Mouse (Mus musculus): ENCODE results near the gene Bsnd. TPM values are rescaled to one million over a fixed set of nuclear protein-coding genes. Genes with fewer than 3 reads are reported as not detected.

Bsnd gene
- 0.02 and 0.06 TPM in 2 replicates for polyA plus RNA-seq (2012; rRNA removed)

DNA sequence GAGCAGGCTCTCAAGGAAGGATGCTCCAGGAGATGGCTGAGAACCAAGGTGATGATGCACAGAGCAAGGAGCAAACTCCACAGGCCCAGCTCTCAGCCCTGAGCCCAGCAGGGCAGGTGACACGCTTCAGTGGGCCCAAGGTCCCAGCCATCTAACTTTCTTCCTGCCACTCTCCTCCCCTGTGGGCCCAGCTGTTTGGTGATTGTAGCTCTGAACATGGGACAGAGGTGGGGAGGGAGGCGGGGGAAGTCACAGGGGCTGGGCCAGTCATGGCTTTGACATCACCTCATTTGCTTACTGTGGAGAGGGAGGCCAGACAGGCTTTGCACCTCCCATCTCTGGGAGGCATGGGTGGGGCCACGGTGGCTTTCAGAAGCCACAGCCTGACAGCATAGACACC lies at the start of gene Bsnd:
Gene Bsnd, minus strand, starts transcription at position 168 of the 400 bp plus-strand sequence.
- no peak within 1 kb of the TSS for H3K4me3 ChIP-seq (ENCODE audit: extremely low read depth, insufficient read depth, insufficient read length)
- no peaks in the 10 kb centered on the region for H3K36me3 ChIP-seq (ENCODE audit: control insufficient read depth, insufficient read depth, low read length)
- peak; percentile 28 to 52 for DNase-seq (ENCODE audit: low read depth in 1 of 2, low spot score in 2 of 2)
- no peaks in the 10 kb centered on the region for H3K27me3 ChIP-seq (ENCODE audit: control insufficient read depth, insufficient read depth, low read length)
- no peak within 1 kb of the TSS for H3K27ac ChIP-seq (ENCODE audit: insufficient read depth, low read length)
- peaks cover 9% of the 10 kb centered on the region; the same call in 1 of the 2 replicates for H3K4me1 ChIP-seq (ENCODE audit: control insufficient read depth, insufficient read depth, insufficient read length)
- no peak for TF ChIP-seq CTCF (IDR thresholded peaks at IDR 0.05; ENCODE audit: extremely low read depth, insufficient read depth, insufficient read length, insufficient replicate concordance)
- no peak for TF ChIP-seq POLR2A (IDR thresholded peaks at IDR 0.05; ENCODE audit: low read depth, low read length)
- 25% methylated on average over 3 of the region's 3 CpGs for WGBS

DNA sequence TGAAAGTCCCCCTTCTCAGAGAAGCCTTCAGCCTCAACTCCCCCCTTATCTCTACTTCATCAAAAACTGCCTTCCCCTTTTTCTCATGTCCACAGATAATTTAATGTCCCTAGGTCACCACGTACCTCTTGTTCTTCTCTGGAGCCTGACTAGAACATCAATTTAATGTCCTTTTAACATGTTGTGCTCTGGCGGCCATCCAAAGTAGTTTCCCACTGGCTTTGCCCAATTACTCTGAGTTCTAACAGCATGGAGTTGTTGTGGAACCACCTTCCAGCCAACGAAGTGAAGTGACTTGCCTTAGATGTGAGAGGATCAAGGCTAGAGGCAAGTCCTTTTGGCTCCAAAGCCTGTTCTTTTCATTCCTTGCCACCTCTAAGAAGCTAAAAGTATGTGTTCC lies 49.4 kb upstream of the Bsnd start:
- H3K4me3 ChIP-seq (ENCODE audit: extremely low read depth, insufficient read depth, insufficient read length): no peak overlapping the region
- no peaks in the 10 kb centered on the region for H3K27me3 ChIP-seq (ENCODE audit: control insufficient read depth, insufficient read depth, low read length)

GRCm38 (mm10) chr4:106539756-106540155 lies 47.7 kb upstream of the Bsnd start:
- Histone ChIP-seq H3K27ac (ENCODE audit: insufficient read depth, low read length) (no peak overlapping the region), H3K27me3 (ENCODE audit: control insufficient read depth, insufficient read depth, low read length) (no peaks in the 10 kb centered on the region), H3K4me1 (ENCODE audit: control insufficient read depth, insufficient read depth, insufficient read length) (no peaks in the 10 kb centered on the region), H3K36me3 (ENCODE audit: control insufficient read depth, insufficient read depth, low read length) (no peaks in the 10 kb centered on the region), H3K4me3 (ENCODE audit: extremely low read depth, insufficient read depth, insufficient read length) (no peak overlapping the region)
- DNase-seq (ENCODE audit: low read depth in 1 of 2, low spot score in 2 of 2): no peak
- WGBS: 87% methylated on average over 5 of the region's 5 CpGs
- TF ChIP-seq POLR2A (IDR thresholded peaks at IDR 0.05; ENCODE audit: low read depth, low read length) (no peak), CTCF (IDR thresholded peaks at IDR 0.05; ENCODE audit: extremely low read depth, insufficient read depth, insufficient read length, insufficient replicate concordance) (no peak)

More for the DNA sequence above, 49.4 kb upstream of the Bsnd start:
- WGBS: 59% methylated on average over 3 of the region's 3 CpGs
- no peaks in the 10 kb centered on the region for H3K4me1 ChIP-seq (ENCODE audit: control insufficient read depth, insufficient read depth, insufficient read length)
- no peaks in the 10 kb centered on the region for H3K36me3 ChIP-seq (ENCODE audit: control insufficient read depth, insufficient read depth, low read length)
- H3K27ac ChIP-seq (ENCODE audit: insufficient read depth, low read length): no peak overlapping the region
- DNase-seq (ENCODE audit: low read depth in 1 of 2, low spot score in 2 of 2): no peak
- TF ChIP-seq CTCF (IDR thresholded peaks at IDR 0.05; ENCODE audit: extremely low read depth, insufficient read depth, insufficient read length, insufficient replicate concordance) (no peak), POLR2A (IDR thresholded peaks at IDR 0.05; ENCODE audit: low read depth, low read length) (no peak)

GRCm38 (mm10) chr4:106534256-106534655 lies 42.2 kb upstream of the Bsnd start:
- Histone ChIP-seq H3K4me1 (ENCODE audit: control insufficient read depth, insufficient read depth, insufficient read length) (peaks cover 1% of the 10 kb centered on the region; the same call in 1 of the 2 replicates), H3K27me3 (ENCODE audit: control insufficient read depth, insufficient read depth, low read length) (no peaks in the 10 kb centered on the region), H3K4me3 (ENCODE audit: extremely low read depth, insufficient read depth, insufficient read length) (no peak overlapping the region), H3K36me3 (ENCODE audit: control insufficient read depth, insufficient read depth, low read length) (no peaks in the 10 kb centered on the region), H3K27ac (ENCODE audit: insufficient read depth, low read length) (no peak overlapping the region)
- DNase-seq (ENCODE audit: low read depth in 1 of 2, low spot score in 2 of 2): no peak
- WGBS: 45% methylated on average over 7 of the region's 7 CpGs
- TF ChIP-seq CTCF (IDR thresholded peaks at IDR 0.05; ENCODE audit: extremely low read depth, insufficient read depth, insufficient read length, insufficient replicate concordance): no peak
- TF ChIP-seq POLR2A (IDR thresholded peaks at IDR 0.05; ENCODE audit: low read depth, low read length): no peak

- Histone ChIP-seq H3K27ac (ENCODE audit: insufficient read depth, low read length) (no peak overlapping the region), H3K4me1 (ENCODE audit: control insufficient read depth, insufficient read depth, insufficient read length) (peaks cover 2% of the 10 kb centered on the region; the same call in 1 of the 2 replicates), H3K36me3 (ENCODE audit: control insufficient read depth, insufficient read depth, low read length) (no peaks in the 10 kb centered on the region), H3K27me3 (ENCODE audit: control insufficient read depth, insufficient read depth, low read length) (no peaks in the 10 kb centered on the region), H3K4me3 (ENCODE audit: extremely low read depth, insufficient read depth, insufficient read length) (no peak overlapping the region)
- 15% methylated on average over 7 of the region's 7 CpGs for WGBS
- no peak for TF ChIP-seq CTCF (IDR thresholded peaks at IDR 0.05; ENCODE audit: extremely low read depth, insufficient read depth, insufficient read length, insufficient replicate concordance)
- no peak for TF ChIP-seq POLR2A (IDR thresholded peaks at IDR 0.05; ENCODE audit: low read depth, low read length)
- no peak for DNase-seq (ENCODE audit: low read depth in 1 of 2, low spot score in 2 of 2)
These were observed 41.5 kb upstream of the Bsnd start for GRCm38 (mm10) chr4:106533421-106534080.

DNA sequence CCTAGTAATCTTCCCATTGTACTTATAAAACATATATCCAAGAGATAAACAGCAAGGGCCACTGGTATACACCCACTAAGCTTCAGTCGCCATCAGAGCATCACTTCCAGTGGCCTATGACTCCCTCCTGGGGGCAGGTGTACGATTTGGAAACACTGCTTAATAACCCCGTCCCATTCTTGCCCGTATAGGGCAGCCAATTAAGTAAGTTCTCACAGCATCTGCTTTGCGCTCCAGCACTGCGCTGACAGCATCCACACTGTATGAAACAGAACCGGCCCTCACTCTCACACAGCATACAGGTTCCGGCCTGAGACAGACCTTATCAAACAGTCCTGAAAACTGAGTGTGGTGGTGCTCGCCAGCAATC lies 38.0 kb upstream of the Bsnd start:
- no peaks in the 10 kb centered on the region for H3K36me3 ChIP-seq (ENCODE audit: control insufficient read depth, insufficient read depth, low read length)
- peaks cover 2% of the 10 kb centered on the region; the same call in 1 of the 2 replicates for H3K4me1 ChIP-seq (ENCODE audit: control insufficient read depth, insufficient read depth, insufficient read length)
- no peak overlapping the region for H3K27ac ChIP-seq (ENCODE audit: insufficient read depth, low read length)
- H3K27me3 ChIP-seq (ENCODE audit: control insufficient read depth, insufficient read depth, low read length): no peaks in the 10 kb centered on the region
- WGBS: 85% methylated on average over 9 of the region's 9 CpGs
- DNase-seq (ENCODE audit: low read depth in 1 of 2, low spot score in 2 of 2): no peak
- no peak overlapping the region for H3K4me3 ChIP-seq (ENCODE audit: extremely low read depth, insufficient read depth, insufficient read length)
- no peak for TF ChIP-seq CTCF (IDR thresholded peaks at IDR 0.05; ENCODE audit: extremely low read depth, insufficient read depth, insufficient read length, insufficient replicate concordance)
- TF ChIP-seq POLR2A (IDR thresholded peaks at IDR 0.05; ENCODE audit: low read depth, low read length): no peak

Data from spleen, adult 2 months (tissue).